Mouse (Mus musculus) adrenal gland, adult 8-10 months (tissue): Measurements from ENCODE around the gene H2-T22. TPM values are rescaled to one million over a fixed set of nuclear protein-coding genes. Genes with fewer than 3 reads are reported as not detected.
A peak's percentile ranks its signal among the peaks of the same experiment; 100 is the strongest.
"Not testable (repeated sequence)": the region's sequence is repeated elsewhere in the genome, so short reads cannot be mapped to it uniquely, and the experiment has no call there.

Experiments
- DNase-seq: peaks from one replicate; pipeline ENCODE4 v3.0.0; 2022
- total RNA-seq, 4 experiments: library from RNA; stranded (reverse); gene quantifications; 2 replicates each; pipeline ENCODE4 v1.2.4; 2022

Gene H2-T22
- 10 to 100 TPM; 33.8 to 65.4 (median 46.3) TPM for total RNA-seq

DNA sequence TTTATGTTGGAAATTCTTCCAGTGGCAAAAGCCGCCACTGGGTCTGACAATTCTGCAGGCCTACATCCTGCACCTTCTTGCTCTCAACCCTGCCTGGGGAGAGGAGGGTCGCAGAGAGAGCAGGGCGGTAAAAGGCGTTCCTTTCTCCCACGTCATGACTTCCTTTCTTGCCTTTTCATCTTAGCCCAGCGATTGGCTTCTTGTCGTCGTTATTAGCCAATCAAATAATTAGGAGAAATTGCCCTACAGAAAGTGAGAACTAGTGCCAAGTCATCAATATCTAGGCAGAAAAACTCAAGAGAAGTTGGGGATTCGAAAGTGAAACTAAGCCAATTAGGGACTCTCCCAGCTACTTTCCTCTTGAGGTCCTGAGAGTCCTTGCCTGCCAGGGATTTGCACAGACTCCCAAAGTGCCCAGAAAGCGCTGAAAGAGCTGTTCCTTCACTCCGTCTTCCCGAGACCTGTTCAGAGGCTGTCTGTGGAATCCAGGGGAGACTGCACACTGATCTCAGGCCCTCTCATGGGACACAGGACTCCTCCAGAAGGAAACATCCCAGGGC lies at the start of gene H2-T22, which contains the start of gene Gm6034:
H2-T22 (minus strand) TSS at position 138 of the 560 bp plus-strand sequence.
Gm6034 (plus strand) TSS at position 352 of the 560 bp plus-strand sequence.
- DNase-seq = peak; percentile 78

DNA sequence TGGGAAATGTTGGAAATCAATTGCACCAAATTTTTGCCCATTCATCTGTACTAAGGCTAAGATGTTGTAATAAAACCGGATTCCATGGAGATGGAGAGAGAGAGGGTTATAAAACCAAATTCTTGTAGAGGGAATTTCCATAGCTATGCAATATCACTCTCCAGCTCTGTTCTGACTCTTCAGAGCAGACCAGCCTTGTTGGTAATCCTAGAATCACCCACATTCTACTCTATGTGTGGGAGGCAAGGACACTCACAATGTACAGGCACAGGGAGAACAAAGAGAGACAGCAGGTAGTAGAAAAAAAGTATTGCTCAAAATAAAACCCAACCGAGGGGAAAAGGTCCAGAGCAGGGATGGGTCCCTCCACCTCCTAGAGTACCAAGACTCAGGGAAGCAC lies 49.4 kb upstream of the H2-T22 start:
- not testable (repeated sequence) for DNase-seq

DNA sequence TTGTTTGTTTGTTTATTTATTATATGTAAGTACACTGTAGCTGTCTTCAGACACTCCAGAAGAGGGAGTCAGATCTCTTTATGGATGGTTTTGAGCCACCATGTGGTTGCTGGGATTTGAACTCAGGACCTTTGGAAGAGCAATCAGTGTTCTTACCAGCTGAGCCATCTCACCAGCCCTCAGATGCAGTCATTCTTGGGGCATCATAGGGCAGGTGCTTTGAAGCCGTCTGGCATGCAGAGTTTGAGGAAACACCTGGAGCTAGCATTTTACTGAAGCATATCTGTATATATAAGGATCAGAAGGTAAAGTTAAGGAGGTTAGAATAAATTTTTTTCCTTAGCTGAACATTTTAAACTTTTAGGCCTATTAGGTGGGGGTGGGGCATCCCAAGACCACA lies 43.4 kb upstream of the H2-T22 start:
- DNase-seq = not testable (repeated sequence)

DNA sequence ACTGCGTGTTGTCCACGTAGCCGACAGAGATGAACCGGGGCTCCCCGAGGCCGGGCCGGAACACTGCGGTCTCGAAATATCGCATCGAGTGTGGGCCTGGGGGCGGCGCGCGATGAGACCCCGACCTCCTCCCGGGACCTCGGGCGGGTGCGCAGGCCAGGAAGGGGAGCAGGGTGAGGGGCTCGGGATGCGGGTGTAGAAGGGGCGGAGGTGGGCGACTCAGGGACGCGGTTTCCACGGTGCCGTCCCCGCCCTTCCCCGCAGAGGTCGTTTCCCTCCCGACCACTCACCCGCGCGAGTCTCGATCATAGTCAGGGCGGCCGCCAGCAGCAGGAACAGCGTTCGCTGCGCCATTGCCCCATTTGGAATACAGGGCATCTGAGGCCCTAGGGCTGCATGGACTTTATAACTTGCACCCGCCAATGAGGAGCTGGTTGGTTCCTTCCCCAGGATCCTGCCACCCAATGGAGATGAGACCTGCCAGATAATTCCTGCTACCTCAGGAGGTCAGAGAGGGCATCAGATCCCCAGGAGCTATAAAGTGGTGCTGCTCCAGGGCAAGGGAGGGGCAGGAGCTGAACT lies 41.4 kb upstream of the H2-T22 start:
- DNase-seq = no peak

DNA sequence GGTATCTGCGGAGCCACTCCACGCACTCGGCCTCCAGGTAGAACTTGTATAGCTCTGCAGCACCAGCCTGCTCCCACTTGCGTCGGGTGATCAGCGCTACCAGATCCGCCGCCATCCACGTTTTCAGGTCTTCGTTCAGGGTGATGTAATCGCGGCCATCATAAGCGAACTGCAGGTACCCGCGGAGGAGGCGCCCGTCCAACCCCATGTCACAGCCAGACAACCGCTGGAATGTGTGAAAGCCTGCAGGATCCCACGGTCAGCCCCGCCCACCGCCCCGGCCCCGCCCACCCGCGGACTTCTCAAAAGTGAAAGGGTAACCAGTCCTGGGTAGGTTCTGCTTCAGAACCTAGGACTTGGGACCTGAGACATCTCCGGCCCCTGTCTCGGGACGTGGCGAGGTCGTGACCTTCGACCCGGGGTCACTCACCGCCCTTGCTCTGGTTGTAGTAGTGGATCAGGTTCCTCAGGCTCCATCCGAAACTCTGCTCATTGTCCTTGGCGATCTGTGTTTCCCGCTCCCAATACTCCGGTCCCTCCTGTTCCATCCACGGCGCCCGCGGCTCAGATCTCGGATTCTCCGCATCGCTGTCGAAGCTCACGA lies 40.8 kb upstream of the H2-T22 start:
- no peak for DNase-seq

DNA sequence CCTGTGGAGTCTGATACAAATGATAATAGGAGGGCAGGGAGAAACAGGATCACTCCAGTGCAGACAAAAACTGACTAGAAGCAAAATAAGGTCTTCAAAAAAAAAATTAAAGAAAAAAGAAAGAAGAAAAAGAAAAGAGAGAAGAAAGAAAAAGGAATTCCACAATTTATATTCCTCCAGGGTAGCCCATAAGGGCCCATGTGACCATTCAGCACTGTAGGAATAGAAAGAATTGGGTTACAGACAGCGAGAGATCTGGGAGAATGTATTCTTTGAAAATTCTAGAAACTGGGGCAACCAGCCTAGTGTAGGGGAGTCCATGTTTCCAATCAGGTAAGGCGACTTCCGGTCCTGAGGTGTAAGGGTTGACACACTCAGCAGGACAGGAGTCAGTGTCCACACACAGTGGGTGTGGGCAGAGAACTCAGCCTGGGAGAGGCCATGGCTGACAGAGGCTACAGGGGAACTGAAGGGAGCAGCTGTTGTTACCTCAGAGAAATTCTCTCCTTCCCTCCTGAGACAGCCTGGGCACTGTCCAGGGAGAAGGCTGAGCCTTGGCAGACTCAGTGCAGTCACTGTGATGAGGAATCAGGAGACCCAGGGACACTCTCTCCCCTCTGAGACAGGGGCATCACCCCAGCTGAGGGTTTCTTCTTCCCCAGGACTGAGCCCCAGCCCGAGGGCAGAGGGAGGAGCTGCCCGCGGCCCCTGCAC lies 40.1 kb upstream of the H2-T22 start:
- not testable (repeated sequence) for DNase-seq

DNA sequence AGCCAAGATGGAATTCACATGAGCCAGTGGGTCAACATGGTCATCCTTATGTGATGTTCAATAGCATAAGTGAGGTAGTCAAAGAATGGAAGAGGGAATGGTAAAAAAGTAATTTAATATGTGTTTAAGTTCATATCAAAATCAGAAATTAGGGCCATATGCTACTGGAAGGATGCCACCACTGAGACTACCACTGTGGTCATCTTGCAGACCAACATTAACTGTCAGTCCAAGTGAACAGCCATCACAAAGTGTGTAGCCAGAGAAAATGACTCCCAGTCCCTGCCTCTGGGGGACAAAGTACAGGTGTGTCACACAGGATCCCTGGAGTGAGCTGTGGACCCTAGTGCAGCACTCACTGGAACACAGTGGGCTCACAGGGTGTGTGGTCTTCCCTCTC lies 39.4 kb upstream of the H2-T22 start:
- DNase-seq = not testable (repeated sequence)

DNA sequence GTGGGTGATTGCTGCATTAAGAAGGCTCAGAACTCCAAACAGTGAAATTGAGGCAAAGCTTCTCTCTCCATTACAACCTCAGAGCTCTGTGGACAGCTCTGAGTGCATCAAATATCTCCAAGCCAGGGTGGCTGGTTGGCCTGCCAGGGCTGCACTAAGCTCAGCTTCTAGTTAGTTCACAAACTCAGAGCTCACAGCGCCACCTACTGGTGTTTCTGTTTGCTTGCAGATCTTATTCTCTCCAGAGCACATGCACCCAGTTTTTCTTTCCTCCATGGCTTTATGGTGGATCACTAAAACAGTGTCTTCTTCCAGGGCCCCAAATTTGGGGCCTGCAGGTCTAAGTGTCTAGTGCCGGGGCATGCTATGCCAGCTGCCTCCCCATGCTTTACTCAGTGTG lies 18.3 kb upstream of the H2-T22 start:
- peak; percentile 74 for DNase-seq

DNA sequence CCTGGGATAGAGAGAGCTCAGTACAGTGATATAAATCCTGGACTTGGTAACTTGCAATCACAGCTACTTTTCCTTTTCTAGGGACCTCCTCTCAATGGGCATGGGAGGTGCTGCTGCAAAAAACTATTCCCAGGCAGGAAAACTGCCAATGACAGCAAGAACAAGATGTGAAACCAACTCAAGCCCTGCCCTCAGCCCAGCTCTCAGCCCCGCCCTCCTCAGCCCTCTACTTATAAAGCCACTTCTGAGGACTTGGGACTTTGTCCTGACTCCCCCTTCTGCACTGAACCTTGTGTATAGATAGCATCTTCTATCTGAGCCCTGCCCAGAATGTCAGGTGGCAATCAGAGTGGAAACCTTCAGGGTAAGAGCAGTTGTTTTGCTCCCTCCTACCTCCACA lies 15.8 kb upstream of the H2-T22 start, which contains the start of gene Gm11127:
Gm11127 (minus strand) TSS at position 10 of the 400 bp plus-strand sequence.
- not testable (repeated sequence) for DNase-seq

DNA sequence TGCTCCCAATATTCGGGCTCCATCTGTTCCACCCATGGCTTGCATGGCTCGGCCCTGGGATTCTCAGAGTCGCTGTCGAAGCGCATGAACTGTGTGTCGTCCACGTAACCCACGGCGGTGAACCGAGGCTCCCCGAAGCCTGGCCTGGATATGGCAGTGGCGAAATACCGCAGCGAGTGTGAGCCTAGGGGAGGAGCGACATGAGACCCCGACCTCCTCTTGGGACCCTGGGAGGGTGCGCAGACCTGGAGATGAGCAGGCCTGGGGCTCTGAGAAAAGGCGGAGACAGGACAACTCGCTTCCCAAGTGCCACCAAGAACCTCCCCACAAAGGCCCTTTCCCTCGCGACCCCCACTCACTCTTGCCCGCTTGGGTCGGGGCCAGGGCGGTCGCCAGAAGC lies 15.4 kb upstream of the H2-T22 start:
- DNase-seq = not testable (repeated sequence)

DNA sequence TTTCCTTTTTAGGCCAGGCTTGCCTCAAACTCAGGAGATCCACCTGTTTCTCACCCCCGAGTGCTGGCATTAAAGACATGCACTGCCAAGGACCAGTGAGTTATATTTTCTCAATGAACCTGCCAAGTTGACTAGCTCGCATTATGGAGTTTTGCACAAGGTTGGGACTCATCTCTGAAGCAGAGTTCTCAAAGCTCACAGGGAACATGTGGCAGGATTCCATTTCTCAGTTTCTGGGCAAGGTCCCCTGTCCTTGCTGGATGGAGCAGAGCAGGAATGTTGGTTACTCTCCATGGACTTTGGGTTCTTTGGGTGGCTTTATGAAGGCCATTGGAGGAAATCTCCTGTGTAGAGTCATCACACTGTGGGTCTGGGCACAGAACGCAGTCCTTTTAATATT lies 739 bp upstream of the H2-T22 start:
- no peak for DNase-seq

DNA sequence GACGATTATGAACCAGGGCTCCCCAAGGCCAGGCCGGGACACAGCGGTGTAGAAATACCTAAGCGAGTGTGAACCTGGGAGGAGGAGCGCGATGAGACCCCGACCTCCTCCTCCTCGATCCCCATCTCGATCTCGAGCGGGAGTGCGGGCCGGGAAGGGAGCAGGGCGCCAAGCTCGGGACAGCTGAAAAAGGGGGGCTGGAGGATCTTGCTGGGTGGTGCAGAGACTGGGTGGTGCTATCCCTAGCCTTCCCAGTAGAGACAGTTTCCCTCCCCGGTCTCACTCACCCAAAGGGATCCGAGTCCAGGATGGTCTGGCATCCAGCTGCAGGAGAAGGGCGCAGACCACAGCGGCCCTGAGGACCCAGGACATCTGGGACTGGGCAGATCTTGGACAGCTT lies 492 bp downstream of the H2-T22 start:
- not testable (repeated sequence) for DNase-seq

DNA sequence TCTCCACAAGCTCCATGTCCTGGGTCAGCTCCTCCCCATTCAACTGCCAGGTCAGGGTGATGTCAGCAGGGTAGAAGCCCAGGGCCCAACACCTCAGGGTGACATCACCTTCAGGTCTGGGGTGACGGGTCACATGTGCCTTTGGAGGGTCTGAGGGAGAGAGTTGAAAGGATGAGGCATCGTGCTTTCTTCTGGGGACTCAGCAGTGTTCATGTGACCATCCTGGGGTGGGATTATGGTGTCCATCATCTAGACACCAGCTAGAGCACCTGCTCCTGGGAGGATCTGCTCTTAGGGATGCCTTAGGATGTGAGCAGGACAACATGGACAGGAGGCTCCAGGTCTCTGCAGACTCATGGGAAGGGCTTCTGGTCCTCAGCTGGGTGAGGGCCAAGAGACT lies 1.9 kb downstream of the H2-T22 start:
- not testable (repeated sequence) for DNase-seq

DNA sequence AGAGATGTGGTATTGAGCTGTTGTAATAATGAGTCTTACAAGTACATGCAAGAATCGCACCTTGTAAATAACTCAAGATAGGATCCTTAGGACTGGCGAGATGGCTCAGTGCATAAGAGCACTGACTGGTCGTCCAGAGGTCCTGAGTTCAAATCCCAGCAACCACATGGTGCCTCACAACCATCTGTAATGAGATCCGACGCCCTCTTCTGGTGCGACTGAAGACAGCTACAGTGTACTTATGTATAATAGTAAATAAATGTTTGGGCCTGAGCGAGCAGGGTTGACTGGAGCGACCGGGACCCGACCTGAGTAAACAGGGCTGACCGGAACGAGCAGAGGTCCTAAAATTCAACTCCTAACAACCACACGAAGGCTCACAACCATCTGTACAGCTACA lies 6.4 kb downstream of the H2-T22 start:
- not testable (repeated sequence) for DNase-seq

DNA sequence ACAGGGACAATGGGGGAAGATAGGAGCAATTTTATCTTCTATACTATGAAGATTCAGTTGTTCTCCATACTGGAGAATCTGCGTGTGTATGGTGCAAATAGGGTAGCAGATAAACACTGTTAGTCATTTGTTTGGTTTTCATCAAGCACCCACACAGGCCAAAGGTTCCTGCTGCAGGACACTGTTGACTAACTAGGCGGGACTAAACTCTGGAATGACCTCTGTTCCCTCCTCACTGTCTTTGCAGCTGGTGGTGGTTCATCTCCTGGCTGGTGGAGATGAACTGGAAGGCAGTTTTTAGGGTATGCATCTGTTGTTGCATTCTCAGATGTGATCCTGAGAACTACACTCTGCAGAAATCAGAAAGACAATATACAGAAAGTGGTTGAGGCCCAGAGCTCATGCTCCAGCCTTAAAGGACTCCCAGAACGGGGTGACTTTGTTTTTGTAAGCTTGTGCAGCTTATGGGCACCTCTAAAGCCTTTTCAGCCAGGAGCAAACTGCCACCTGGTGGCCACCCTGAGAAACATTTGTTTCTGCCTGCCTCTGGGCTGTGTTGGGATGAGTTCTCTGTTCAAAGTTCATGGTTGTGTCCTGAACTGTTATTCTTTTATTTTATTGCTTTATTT lies 7.4 kb downstream of the H2-T22 start:
- not testable (repeated sequence) for DNase-seq

DNA sequence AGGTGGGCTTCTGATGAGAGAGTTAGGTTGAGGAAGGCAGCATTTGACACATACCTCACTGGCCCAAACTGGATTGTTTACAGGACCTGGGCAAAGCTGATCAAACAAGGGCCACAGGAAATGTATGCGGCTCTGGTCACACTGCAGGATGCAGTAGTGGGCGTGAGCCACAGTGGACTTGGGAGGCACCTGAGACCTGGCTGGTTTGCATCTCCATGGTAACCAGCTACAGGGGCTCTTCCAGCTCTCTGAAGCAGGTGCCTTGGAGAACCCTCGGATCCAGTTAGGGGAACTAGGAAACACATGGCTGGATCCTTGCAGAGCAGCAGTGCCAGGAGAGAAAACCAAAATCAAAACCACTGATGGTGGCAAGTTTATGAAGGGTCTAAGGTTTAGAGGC lies 8.0 kb downstream of the H2-T22 start:
- not testable (repeated sequence) for DNase-seq

DNA sequence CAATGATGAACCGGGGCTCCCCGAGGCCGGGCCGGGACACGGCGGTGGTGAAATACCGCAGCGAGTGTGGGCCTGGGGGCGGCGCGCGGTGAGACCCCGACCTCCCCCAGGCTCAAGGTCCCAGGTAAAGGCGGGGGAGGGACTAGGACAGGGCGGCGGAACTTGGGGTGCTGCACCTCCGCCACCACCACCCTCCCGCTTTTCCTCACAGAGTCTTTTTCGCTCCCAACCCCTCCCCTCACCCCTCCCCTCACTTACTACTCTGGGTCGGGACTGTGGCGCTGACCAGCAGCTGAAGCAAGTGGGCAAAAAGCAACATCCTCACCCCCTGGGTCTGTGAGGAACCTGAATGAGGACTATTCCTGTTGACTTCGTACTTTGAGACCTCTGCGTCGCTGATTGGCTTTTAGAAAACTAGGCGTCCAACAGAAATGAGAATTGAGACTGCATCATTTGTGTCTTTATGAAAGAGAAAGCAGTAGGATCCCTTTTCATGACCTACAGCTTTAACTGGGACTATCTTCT lies 10.1 kb downstream of the H2-T22 start, which contains the start of gene H2-T23:
H2-T23 (minus strand) TSS at position 505 of the 525 bp plus-strand sequence.
- peak; percentile 63 for DNase-seq

DNA sequence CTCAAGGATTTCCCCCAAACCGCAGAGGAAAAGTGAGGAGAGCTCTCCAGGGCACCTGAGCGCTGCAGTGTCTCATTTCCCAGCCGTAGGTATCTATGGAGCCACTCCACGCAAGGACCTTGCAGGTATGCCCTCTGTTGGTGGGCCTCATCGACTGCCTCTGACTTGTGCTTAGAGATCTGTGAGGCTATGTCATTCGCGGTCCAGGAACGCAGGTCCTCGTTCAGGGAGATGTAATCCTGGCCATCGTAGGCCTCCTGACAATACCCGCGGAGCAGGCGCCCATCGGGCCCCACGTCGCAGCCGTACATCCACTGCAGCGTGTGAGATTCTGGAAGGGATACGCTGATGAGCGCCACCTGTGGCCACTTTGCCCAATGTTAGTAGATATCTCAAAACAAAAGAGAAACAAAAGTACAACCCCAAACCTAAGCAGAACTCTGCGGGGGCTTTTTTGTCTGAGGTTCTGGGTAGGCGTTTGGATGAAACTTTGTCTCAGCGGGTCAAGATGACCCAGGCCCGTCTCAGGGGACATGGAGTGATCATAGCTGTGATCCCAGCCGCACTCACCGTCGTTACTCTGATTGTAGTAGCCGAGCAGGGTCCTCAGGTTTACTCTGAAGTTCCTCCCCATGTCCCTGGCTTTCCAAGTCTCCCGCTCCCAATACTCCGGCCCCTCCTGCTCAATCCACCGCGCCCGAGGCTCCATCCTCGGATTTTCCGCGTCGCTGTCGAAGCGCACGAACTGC lies 10.8 kb downstream of the H2-T22 start:
- not testable (repeated sequence) for DNase-seq

DNA sequence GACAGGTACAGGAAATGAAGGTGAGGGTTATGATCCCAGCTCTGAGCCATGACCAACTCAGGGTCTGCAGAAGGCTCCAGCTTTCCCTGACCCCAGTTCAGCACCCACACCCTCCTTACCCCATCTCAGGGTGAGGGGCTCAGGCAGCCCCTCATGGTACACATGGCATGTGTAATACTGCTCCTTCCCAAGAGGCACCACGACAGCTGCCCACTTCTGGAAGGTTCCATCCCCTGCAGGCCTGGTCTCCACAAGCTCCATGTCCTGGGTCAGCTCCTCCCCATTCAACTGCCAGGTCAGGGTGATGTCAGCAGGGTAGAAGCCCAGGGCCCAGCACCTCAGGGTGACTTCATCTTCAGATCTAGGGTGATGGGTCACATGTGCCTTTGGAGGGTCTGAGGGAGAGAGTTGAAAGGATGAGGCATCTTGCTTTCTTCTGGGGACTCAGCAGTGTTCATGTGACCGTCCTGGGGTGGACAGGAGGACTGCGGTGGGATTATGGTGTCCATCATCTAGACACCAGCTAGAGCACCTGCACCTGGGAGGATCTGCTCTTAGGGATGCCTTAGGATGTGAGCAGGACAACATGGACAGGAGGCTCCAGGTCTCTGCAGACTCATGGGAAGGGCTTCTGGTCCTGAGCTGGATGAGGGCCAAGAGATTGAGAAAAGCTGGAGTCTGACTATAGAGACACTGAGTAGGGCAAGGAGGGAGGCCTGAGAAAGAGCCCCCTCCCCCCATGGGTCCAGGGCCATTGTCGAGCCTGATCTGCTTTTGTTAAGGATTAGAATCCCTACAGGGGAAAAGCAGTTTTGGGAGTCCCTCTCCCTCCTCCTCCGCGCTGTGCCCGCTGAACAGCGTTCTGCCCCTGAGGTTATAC lies 11.6 kb downstream of the H2-T22 start:
- DNase-seq = not testable (repeated sequence)

DNA sequence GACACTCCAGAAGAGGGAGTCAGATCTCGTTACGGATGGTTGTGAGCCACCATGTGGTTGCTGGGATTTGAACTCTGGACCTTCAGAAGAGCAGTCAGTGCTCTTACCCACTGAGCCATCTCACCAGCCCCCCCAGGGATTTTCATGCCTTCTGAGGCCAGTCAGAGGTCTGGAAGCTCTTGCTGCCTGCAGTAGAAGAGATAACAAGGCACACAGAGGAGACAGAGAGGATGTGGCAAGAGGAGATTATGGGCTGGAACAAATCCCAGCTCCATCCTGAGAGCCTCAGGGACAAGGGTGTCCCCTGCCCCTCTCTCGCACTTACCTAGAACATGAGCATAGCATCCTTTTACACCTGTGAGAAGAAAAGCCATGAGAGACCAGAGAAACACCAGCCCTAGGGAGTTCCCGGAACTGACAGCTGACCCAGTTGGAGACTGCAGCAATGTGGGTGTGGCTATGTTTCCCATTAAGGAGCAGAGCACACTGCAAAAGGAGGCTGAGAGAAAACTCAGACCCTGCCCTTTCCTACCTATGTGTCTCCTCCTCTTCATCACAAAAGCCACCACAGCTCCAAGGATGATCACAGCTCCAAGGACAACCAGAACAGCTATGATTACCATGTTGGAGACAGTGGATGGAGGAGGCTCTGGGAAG lies 12.4 kb downstream of the H2-T22 start:
- DNase-seq = not testable (repeated sequence)
